Mouse (Mus musculus) urinary bladder, postnatal 4 days (tissue): Measurements from ENCODE around the gene Rfx3.

Experiments
- DNase-seq, 2 experiments: peaks; one replicate each; pipeline ENCODE4 v3.0.0; 2021 to 2022; ENCODE audit warnings: low spot score in 2 of 2

Rfx3 gene

DNA sequence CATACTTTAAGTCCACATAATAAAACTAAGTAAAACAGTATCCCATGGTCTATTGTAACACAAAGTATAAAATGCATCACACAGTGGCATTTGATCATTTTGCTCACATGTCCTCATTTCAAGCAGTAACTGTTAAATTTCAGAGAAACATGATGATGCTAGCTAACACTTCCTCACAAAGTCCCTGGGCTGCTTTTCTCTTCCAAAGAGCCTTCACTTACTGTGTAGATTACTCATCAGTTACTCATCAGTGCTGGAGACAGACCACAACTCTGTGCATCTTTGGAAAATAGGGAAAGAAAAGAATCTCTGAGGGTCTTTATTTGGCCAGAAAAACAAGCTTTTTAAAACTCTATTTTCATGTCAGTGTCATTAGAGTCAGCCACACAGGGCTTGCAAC lies 294.7 kb downstream of the Rfx3 start:
- no peak for DNase-seq
